Mouse (Mus musculus): ENCODE results near the gene Ptpn13. TPM values are rescaled to one million over a fixed set of nuclear protein-coding genes. Genes with fewer than 3 reads are reported as not detected.

Gene Ptpn13
- total RNA-seq, 2 experiments from 2014 or later = 25.5 to 45.0 TPM

DNA sequence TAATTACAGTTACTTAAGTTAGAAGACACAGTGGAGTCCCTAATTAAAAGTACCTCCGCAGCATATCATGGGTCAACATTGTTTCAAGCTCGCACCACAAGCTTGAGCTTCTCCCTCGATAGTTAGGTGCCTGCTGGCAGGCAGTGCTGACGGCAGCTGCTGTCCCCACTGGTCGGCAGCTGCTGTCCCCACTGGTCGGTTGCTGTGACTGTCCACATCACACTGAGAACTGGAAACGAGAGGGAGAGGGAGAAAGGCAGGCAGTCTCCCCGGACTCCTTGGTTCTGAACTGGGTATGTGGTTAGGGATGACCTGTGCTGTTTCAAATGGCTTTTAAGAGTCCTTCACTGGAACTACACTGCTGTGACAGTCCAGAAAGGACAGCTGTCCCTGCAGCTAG is 33.4 kb downstream of the Ptpn13 start:
- DNase-seq (ENCODE audit: low spot score in 2 of 2) = no peak

DNA sequence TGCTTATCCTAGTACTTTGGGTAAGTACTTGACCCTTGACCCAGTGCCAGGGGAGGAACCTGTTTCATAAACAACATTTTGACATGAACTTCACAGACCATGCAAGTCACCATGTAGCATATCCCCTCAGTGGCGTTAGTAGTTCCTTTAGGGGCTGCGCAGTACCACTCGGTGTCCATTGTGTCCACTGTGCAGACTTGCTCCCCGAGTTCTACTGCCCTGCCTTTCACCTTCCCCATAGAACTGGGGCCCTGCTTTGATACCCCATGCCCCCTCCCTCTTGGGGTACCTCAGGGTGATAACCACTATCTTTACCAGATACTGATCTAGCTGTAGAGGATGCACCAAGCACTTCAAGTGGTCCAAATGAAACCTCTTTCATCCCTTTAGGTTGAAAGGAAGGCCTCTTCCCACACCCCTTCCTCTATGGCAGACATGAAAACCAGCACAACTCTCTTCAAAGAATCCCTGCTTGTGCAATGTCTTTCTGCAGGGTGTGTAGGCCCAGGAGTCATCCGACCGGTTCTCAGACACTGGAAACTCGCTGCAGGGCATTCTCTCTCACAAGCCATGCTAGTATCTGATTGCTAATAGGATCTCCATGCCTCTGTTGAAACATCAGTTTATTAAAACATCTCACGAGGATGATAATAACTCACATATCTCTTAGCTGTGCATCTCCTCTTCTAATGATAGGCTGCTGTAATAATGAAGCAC is 34.1 kb downstream of the Ptpn13 start:
- DNase-seq (ENCODE audit: low spot score in 2 of 2) = no peak

DNA sequence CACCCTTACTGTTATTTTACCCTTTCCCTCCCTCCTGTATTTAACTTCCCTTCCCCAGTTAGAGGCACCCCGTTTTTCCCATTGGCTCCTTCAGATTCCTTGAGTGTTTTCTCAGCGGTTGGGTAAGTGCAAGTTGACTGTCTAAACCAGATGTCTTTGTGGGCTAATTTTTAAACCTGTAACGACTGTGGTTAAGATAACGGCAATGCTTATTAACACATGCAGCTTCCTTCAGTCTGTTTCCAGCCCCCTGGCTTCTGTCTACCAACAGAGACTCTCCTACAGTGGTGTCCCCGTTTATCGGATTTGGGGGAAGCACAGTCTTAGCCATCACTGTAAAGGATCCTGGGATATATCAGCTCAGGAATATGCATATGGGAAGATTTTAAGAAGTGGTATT is 35.9 kb downstream of the Ptpn13 start:
- DNase-seq (ENCODE audit: low spot score in 2 of 2) = no peak

DNA sequence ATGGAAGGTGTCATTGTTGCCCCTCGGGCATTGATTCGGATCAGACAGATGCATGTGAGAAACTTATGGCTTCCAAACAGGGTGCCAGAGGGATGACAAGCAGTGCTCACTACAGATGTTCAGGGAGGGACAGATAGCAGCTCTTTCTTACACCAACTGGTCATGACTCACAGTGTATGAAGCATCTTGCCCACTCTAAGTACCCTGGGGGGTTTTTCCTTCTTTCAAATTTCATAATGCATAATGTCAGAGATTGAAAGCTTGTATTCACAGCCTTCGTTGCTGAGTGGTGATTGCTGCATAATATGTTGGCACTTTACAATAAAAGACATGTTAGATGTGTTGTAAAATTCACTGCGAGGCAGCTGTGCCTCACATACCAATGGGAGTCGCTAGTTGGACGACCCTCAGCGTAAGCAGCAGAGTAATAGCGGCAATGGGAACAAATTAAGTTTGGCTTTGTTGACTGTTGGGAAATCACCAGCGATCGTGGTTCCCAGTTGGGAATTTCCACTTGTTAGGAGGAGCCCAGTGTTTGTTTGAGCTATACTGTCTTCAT is 38.7 kb downstream of the Ptpn13 start:
- no peak for DNase-seq (ENCODE audit: low spot score in 2 of 2)

DNA sequence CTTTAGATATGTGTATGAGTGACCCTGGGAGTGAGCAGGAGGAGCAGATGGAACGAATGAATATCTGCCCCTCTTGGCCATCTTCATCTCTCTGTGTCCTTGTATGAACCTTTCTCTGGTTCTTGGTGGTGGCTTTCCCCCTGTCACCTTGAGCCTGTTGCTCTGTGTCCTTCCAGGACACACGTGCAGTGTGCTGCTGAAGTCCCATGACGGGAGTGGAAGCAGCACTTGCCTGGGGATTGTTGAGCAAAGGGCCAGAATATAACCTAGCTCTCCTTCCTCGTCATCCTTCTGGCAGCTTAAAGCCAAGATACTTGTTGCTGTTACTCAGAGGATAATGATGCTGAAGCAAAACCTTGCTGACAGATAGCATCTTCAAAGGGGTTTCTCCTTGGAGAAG is 39.3 kb downstream of the Ptpn13 start:
- no peak for DNase-seq (ENCODE audit: low spot score in 2 of 2)

DNA sequence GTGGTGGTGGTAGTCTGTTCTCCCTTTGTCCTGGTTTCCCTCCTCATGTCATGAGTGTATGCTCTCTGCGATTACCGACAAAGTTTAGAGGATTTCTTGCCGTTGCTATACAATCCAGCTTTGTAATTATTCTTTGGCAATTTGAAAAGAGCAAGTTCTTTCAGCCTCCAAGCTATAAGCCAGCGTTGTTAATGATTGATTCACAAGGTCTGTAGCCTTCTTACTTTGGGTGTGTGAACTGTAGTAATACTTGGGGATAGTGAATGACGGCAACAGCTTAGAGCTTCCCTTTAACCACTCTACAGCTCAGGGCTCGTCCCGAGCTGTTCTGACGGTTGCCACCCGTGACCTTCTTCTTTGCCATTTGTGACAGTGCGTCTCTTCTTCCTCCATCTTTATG is 39.8 kb downstream of the Ptpn13 start:
- no peak for DNase-seq (ENCODE audit: low spot score in 2 of 2)

DNA sequence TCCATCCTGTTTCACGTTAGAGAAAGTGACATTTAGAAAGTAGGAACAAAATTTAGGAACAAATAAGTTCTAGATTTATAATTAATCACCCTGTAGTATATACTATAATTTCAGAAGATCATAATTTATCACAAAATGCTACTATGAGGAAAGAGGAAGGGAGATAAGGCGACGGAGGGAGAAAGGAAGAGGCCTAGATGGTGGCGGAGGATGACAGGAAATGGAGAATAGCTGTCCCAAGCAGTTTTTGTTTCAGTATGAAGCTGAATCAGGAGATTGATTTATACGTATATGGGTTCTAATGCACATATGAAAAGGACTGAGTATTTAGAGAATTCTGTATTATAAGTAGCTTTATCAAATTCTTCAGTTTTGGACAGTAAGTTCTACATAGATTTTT is 47.7 kb downstream of the Ptpn13 start:
- no peak for DNase-seq (ENCODE audit: low spot score in 2 of 2)

DNA sequence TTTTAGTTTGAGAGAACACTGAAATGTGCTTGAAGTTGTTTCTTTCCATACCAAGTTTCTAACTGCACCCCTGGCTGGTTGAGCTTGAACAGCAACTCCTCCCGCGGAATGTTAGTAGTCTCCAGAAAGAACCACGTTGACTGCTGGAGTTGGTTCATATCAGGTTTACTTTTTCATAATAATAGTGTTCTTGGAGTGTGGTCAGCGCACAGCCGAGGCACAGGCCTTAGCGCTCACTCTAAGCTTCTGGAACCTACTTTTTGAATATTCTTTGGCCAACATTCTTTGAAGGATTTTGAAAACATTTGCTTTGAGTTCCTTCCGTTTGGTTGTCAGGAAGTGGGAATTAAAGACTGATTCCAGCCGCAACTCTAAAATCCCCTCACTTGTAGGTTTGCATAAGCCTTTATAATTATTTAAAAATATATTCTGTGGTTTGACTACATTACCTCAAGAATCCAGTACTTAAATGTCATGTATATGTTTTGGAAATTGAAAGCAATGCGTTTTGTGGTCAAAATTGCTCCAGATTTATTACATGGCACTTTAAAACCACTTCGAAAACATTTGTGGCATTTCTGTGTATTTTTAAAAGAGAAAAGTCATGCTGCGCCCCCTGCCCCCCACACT is 48.6 kb downstream of the Ptpn13 start:
- no peak for DNase-seq (ENCODE audit: low spot score in 2 of 2)

DNA sequence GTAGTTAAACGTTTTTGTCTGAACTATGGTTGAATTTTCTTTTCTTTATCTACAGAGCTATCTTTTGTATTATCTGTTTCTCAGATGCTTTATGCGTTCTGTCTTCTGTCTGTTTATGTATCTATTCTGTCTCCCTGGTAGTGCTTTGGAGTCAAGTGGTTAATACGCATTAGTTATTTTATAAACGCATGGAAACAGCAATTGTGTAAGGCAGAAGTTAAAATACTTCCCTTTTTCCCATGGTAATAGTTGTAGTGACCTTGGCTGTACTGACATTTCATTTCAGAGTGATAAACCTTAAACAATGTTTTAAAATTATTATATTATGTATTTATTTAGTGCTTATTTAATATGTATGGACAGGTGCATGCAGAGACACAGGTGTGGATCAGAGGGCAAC is 49.3 kb downstream of the Ptpn13 start:
- DNase-seq (ENCODE audit: low spot score in 2 of 2) = no peak

DNA sequence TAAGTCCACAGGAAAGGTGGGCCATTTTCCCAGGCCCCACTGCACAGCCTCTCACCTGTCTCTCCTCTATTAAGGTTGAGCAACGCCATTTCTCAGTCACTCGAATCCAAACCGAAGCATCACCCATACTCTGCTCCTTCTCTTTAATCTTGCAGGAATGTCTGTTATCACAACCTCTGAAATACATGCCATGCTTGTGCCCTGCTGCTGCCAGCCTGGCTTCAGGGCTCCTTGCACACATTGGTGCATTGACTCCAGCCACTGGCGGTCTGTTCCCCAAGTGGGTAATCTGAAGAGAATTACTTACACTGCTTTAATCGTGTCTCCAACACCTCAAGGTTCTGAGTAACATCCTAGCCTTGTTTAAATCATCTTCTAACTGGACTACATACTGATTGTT is 50.5 kb downstream of the Ptpn13 start:
- no peak for DNase-seq (ENCODE audit: low spot score in 2 of 2)

DNA sequence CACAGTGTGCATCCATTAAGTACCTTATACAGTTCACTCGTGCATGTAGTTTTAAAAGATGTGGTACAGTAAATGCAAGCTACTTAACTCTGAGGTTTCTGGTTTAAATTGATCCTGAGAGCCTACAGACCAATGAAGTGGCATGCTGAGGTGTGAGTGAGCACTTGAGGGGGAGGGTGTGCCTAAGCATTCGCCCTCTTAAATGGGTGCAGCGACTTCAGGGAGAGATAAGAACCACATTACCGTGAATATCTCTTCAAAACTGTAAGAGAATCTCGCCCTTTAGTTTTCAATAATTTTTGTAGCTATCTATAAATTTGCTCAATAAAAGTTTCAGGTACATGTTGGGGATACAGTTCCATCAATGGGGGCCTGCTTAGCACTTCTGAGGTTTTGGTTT is 54.5 kb downstream of the Ptpn13 start:
- DNase-seq (ENCODE audit: low spot score in 2 of 2) = no peak

DNA sequence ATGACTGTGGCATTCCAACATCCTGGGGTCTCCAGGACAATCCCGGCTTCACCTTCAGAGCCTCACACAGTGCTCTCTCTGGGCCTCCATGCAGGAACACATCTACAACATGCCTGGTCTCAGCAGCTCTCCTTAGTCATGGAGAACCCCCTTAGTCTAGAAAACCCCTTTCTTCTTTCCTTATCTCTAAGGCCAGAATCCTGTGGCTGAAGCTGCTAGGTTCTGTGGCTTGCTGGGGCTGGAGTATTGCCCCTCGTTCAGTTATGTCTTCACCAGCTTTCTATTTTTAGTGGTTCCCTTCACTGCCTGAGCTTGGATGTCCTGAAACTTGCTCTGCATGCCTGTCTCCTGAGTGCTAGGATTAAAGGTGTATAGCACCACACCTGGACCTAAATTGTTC is 56.2 kb downstream of the Ptpn13 start:
- no peak for DNase-seq (ENCODE audit: low spot score in 2 of 2)

DNA sequence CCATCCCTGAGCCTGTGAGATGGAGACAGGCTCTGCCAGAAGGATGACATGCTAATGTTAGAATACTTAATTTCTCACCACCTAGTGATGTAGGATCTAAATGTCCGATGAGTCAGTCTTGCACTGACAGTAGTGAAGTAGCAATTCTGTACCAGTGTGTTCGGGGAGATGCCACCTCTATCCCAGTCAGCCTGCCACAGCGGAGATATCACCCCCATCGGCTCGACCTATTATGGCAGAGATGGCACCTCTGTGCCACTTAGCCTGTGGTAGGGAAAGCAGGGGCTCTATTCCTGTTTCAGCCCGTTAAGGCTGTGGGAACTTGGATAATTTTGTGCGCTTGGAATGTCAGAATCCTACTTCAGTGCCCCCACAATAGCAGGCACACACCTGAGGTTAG is 62.0 kb downstream of the Ptpn13 start:
- DNase-seq (ENCODE audit: low spot score in 2 of 2) = no peak

DNA sequence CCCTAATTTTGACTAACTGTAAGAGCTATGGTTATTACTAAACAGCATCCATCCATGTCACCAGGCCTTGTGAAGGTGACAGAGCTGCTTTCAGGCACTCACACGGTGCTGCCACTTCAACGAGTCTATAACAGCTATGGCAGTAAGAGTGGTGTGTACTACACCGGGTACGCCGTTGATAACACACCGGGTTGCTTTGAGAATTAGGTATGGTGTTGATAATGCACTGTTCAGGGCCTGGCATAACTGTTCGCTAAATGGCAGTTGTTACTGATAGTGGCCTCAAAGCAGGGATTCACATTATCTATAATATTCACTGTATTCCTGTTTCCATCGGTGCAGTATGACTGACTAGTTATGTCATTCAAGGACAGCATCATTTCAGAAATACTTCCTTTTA is 66.0 kb downstream of the Ptpn13 start:
- no peak for DNase-seq (ENCODE audit: low spot score in 2 of 2)

DNA sequence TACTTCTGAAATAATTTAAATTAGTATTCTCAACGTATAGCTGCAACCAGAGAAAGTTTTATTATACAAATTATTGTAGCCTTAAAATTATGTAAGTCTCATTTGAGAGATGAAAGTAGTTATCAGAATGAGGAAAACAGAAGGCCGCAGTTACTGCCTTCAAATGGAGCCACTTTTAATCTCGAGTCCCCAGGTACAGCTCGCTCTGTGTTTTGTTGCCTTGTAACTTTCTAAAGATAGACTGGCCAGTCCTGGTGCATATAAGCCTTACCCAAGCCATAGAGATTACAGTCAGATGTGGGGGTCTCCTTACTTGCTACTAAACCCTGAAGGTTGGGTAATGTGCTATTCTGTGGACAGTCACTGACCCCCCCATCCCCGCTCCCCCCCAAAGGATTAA is 66.8 kb downstream of the Ptpn13 start:
- DNase-seq (ENCODE audit: low spot score in 2 of 2) = no peak

DNA sequence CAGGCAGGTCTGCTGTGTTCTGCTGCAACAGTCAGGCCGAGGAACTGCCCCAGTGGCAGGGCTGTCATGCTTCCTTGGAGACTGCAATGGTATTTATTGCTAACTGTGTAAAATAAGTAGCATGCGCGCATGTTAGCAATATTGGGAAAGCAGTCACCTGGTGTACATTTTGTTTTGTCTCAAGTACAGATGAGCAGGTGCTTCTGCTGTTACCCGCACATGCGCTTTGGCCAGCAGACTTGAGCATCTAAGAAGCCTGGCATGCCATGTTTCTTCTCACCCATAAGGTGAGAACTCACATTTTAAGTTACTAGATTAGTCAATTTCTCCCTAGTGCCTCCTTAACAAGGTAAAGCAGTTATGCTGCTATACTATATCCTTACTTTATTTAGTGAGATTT is 72.1 kb downstream of the Ptpn13 start:
- DNase-seq (ENCODE audit: low spot score in 2 of 2) = no peak

DNA sequence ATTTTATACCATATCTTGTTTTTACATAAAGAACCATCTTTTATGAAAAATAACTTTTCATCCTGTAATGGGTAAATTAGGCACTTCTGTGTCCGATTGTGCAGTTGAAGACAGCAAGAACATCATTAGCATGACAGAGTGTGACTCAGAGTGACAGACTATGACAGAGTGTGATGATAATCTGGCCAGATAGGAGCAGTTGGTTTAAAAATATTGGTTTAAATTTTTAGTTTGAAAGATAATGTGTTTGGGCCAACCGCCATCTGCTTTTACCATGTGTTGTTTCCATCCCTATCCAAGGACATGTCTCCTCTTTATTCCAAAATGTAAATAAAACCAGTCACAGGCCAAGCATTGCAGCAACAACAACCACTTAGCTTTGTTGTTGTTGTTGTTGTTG is 72.5 kb downstream of the Ptpn13 start:
- no peak for DNase-seq (ENCODE audit: low spot score in 2 of 2)

DNA sequence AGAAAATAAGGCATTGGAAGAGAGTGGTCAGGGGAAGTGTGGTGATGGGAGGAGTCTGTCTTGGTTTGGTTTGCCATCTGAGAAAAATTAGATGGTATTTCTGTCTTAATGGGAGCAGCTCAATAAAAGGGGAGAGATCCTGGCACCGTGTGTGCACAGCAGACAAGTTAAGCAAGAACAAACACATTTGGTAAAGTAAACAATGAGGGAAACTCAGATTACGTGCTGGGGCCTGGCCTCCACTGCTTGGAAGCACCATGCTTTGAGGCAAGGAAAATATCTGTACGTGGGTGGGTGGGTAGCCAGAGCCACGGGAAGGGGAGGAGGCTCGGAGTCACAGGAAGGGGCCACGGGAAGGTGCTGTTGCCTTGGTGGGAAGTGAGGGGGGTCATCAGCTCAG is 74.3 kb downstream of the Ptpn13 start:
- no peak for DNase-seq (ENCODE audit: low spot score in 2 of 2)

DNA sequence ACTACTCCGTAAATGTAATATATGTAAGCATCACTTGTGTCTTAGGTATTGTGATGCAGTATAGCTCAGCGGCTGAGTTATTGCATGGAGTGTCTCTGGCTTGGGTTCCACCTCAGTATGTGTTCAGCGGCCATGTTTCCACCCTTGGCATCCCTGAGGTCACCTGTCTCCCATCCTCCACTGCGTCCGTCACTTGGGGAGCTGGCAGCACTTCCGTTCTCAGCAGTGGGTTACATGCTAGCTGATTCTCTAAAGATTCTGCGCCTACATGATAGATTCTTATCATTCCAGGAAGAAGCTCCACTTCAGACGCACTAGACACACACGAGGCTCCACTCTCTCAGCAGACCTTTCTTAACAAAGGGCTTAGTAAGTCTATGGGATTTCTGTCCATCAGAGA is 76.1 kb downstream of the Ptpn13 start:
- no peak for DNase-seq (ENCODE audit: low spot score in 2 of 2)

DNA sequence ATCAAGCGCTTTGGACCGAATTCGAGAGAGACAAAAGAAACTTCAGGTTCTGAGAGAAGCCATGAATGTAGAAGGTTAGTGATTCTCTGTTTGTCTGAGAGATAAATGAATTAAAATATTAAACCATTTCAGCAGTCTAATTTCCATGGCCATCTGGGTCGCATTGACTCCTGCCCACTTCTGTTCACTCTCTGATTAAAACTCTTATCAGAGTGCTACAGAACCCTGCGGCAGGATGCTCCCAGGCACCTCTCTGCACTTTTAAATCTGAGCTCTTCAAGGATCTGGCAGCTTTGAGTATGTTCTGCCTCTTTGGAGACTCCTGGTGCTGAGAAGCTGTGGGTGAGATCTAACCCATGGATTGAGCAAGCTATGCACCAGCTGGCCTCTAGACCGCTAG is 76.8 kb downstream of the Ptpn13 start:
- DNase-seq (ENCODE audit: low spot score in 2 of 2) = no peak

DNA sequence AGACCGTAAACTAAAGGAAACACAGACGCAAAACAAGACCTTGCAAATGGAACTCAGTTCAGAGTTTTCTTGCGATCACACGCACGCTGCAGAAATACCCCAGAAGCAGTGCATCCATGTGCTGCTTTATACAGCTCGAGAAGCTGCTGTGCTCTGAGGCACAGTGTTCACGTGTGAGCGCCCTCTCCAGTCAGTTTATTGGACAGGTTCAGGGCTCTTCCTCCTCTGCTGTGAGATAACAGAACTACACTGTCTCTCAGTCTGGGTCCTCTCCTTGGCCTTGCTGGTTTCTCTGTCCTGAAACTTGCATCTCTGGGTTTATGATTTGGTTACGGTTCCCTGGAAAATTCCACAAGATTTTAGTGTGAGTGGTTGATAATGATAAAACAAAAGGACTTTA is 88.2 kb downstream of the Ptpn13 start:
- no peak for DNase-seq (ENCODE audit: low spot score in 2 of 2)

DNA sequence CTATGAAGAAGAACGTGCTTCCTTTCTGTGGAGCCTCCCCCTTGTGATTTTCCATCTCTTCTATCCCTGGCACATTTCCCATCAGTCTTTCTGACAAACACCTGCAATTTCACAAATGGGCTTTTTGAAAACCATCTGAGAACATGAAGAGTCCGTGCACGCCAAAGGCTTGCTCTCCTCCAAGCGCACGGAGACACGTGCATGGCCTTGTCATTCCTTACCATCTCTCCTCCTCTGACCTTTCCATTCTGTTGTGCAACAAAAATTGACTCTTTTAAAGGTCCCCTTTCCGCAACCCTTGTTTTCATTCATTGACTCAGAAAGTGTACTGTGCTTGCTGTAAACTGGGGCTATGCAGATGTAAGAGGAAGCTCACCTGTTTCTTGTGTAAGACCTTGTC is 89.4 kb downstream of the Ptpn13 start:
- no peak for DNase-seq (ENCODE audit: low spot score in 2 of 2)

DNA sequence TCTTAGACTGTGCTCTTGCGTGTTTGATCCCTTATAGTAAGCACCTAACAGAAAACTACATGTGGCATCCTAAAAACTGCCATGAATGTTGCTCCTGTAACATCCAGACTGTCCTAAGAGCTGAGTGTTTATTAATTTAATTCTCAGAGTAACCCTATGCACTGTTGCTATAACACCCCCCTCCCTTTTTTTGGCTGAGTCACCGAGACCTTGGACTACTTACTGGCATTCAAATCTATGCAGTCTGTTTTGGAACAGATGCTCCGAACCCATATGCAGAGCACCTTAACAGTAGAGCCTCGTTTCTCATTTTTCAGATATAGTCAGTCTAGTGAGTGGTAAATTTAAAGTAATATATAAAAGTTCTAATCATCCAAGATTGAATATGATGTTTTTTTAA is 90.9 kb downstream of the Ptpn13 start:
- no peak for DNase-seq (ENCODE audit: low spot score in 2 of 2)

Data from adrenal gland, postnatal 4 days (tissue).